Mouse (Mus musculus): ENCODE measurements around the gene Pnliprp1.

Pnliprp1 gene

GRCm38 (mm10) chr19:58776461-58776860 is 47.8 kb downstream of the Pnliprp1 start:
- in situ Hi-C loops (cut with MboI, MseI) = no loop called here

DNA sequence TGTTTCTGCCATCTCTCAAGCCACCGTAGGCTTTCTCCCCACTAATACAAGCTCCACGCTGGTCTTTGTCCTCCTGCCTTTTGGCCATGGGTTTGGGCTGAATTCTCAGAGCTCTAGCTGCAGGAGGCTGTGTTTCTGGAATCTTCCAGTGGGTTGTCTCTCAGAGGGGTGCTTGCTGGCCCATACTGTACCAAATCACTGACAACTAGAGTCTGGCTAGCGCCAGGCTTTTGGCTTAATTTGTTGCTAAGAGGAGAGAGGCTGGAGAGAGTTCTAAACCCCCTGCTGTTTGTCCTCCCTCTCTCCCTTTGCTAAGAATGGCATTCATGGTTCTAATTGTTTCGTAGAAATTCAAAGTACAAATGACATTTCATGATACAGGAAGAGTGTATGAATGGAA is 52.9 kb downstream of the Pnliprp1 start:
- in situ Hi-C loops (cut with MboI, MseI) = no loop called here

DNA sequence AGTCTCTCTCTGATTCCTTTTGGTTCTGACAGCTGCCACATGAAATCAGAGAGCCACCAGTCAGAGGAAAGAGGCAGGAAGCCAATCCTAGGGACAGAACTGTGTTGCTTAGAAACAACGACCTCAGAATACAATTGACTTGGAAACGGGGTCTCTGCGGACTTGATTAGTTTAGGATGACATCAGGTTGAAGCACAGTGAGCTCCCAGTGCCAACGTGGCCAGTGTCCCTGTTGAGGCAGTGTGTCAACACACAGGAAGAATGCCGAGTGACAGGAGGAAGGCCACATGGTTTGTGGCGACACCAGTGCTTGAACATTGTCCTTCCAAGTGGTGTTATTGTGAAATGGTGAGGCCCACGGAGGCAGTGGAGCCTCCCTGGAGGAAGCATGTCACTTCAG is 55.3 kb downstream of the Pnliprp1 start:
- in situ Hi-C loops (cut with MboI, MseI) = no loop called here

DNA sequence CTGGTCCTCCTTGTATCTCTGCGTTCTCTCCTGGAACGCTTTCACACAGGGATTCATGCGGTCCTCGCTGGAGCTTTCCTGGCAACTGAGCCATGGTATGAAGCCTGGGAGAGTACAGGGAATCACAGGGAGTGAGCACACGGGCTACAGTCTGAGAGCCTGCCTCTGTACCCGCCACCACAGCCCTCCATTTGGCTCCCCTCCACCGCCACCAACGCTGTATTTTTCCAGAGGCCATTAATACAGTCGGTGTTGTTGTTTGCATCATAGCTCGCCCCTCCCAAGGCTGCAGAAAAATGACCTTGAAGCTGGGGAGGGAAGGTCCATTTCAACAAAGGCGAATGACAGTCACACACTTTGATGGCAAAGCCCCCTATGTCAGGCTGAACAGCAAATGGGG is 60.5 kb downstream of the Pnliprp1 start:
- in situ Hi-C loops (cut with MboI, MseI) = no loop called here

Data from T-helper 2 cell (primary cell).